Mouse (Mus musculus): ENCODE measurements around the gene Krtap9-1.
"Not testable (repeated sequence)": the region's sequence is repeated elsewhere in the genome, so short reads cannot be mapped to it uniquely, and the experiment has no call there.

The Krtap9-1 gene

DNA sequence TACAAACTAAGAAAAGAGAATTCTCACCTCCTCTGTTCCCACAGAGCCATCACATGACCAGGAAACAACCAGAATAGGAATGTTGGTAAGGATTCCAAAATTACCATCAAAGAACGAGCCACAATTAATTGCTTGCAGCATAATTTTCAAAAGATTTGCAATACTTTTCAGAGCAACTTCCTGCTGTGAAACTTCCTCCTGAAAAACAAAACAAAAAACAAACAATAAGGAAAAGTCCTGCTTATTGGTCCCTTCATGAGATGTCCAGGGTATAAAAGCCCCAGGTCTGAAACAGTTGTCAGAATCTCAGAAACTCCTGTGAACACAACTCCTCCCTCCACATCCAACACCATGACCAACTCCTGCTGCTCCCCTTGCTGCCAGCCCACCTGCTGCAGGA is at the start of gene Krtap9-1:
TSS of gene Krtap9-1 (plus strand) at position 301 of the 400 bp plus-strand sequence.
- DNase-seq (ENCODE audit: low spot score in 2 of 2): not testable (repeated sequence)

DNA sequence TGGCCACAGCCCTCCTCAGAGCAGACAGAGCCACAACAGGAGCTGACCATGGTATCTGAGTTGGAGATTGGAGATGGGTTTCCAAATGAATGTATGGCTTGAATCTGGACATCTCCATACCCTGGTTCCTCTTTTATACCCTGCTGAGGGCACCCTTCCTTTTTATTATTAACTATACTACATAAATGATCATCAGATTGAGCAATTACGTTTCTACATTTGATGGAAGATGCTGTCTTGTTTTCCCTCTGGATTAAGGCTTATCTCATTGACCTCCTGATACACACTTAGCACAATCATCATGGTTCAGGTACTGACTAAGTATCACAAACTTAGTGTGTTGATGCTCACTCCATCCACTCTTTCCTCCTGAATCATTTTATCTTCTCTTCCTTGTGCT is 35.2 kb upstream of the Krtap9-1 start, which contains the start of gene 2300003K06Rik:
TSS of gene 2300003K06Rik (minus strand) at position 101 of the 400 bp plus-strand sequence.
- DNase-seq (ENCODE audit: low spot score in 2 of 2): no peak

DNA sequence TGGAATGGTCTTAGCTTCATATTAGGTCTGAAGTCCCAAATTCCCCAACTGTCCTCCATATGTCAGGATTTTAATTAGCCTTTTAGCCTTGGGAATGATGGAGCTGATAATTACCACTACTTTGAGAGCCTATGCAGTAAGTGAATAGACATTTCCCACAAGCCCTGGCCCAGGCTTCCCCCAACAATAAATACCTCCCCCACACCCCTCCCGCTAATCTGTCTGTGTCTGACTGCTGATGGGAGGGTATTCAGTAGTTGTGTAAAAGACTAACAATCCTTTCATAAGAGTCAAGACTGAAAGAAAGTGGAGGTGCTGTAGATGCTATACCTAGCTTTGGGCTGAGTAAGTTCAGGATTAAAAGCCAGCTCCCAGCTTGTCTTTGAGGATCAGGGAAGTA is 31.0 kb upstream of the Krtap9-1 start:
- DNase-seq (ENCODE audit: low spot score in 2 of 2): no peak

DNA sequence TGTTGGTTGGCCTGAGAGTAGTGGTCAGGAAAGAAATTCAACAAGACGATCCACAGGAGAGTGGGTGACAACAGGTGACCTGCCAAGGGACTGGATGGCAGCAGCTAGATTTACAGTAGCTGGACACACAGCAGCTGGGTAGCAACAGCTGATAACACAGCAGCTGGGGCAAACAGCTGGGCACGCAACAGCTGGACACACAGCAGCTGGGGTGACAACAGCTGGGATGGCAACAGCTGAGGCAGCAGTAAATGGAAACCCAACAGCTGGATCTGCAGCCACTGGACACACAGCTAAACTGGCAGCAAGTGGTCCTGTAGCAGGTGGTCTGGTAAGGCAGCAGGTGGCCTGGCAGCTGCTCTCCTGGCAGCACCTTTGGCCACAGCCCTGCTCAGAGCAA is 26.4 kb upstream of the Krtap9-1 start:
- no peak for DNase-seq (ENCODE audit: low spot score in 2 of 2)

DNA sequence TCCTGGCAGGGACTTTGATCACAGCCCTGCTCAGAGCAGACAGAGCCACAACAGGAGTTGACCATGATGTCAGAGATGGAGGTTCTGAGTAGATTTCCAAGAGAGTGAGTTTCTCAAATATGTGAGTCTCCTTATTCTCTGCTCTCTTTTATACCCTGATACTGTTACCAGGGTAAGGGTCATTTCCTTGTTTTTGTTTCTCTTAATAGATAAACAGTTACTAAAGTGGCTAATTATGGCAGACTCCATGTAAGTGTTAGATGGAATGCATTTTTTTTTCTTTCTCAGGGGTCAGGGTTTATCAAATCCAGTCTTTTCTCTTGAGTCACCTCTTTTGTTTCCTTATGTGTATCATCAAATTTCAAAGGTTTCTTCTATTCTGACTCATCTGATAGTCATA is 21.7 kb upstream of the Krtap9-1 start, which contains the start of gene Krtap4-16:
TSS of gene Krtap4-16 (minus strand) at position 101 of the 400 bp plus-strand sequence.
- DNase-seq (ENCODE audit: low spot score in 2 of 2): no peak

DNA sequence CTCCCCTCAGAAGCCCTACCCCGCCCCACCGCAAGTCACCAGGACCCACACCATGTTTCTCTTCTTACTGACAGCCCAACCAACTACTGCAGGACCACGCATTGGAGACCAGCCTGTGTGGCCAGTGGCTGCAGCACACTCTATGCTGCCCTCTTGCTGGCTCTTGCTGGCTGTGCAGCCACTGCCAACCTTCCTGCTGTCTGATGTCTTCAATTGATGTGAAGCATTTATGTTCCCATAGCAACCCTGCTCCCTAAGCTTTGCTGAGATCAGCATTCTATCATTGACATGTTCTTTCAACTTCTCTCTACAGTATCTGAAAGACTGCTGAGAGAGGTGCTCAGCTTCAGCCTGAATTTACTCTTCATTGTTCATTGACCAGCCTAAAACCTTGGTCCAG is 19.1 kb upstream of the Krtap9-1 start:
- no peak for DNase-seq (ENCODE audit: low spot score in 2 of 2)

DNA sequence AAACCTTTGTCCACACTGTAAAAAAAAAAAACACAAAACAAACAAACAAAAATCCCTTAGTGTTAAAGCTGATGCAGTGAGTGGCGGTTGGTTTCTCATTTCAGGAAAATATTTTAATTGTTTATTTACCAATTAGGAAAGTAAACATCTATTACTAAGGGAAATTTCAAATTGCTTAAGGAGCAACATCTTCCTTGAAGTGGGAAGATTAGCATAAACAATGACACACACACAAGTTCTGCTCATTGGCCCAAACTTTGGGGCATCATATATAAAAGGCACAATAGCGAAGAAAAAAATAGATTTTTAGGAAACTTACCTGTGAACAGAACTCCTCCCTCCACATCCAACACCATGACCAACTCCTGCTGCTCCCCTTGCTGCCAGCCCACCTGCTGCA is 15.6 kb upstream of the Krtap9-1 start, which contains the start of gene Gm11568:
TSS of gene Gm11568 (plus strand) at position 301 of the 400 bp plus-strand sequence.
- DNase-seq (ENCODE audit: low spot score in 2 of 2): no peak

DNA sequence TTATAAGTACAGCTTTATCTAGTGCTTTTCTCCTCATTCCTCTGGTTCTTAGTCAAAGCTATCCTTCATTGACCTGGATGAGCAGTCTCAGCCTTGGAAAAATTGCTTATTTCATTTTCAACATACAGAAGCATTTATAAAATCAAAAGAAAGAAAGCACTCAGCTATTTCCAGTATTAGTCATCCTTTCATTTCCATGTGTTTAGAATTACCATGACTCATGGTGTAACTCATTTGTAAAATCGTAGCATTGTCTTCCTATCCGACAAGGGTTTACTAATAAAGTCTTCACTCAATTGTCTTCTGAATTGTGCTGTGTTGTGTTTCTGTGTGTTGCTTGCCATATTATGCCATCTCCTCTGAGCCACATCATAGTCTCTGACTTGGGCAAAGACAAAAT is 14.4 kb upstream of the Krtap9-1 start:
- DNase-seq (ENCODE audit: low spot score in 2 of 2): no peak

DNA sequence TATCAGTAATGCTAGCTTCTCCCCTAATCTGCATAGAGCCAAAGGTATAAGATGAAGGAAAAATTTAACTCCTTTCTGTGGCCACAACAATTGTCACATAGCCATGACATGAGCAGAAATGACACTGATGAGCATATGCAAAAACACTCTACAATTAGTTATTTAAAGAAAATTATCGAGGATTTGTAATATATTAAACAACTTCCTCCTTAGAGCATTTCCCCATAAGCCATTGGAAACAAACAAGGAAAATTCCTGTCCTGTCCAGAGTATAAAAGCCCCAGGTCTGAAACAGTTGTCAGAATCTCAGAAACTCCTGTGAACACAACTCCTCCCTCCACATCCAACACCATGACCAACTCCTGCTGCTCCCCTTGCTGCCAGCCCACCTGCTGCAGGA is 9.0 kb upstream of the Krtap9-1 start, which contains the start of gene Gm11559:
TSS of gene Gm11559 (plus strand) at position 301 of the 400 bp plus-strand sequence.
- not testable (repeated sequence) for DNase-seq (ENCODE audit: low spot score in 2 of 2)

DNA sequence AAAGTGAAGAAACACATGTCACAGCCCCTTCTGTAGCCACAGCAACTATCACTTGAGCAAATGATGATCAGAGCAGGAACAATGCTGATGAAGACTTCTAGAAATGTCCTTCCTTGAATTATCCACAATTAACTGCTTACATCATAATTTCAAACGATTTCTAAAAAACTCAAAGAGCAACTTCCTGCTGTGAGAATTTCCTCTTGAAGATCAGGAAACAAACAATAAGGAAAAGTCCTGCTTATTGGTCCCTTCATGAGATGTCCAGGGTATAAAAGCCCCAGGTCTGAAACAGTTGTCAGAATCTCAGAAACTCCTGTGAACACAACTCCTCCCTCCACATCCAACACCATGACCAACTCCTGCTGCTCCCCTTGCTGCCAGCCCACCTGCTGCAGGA is 5.7 kb downstream of the Krtap9-1 start, which contains the start of gene Gm11567:
TSS of gene Gm11567 (plus strand) at position 301 of the 400 bp plus-strand sequence.
- not testable (repeated sequence) for DNase-seq (ENCODE audit: low spot score in 2 of 2)

DNA sequence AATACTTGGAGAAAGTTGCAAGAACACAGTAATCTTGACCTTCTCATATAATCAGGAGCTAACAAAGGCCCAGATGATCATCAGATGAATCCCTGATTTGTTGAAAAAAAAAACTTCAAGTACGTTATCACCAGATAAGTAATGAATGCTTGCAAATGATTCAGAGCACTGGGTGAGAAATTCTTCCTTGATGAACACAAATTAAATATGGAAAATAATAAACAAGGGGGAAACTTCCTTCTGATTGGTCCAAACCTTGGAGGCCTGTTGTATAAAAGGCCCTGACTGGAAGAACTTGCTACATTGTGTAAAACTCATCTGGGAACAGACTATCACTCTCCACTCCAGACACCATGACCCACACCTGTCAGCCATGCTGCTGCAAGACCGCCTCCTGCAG is 34.4 kb downstream of the Krtap9-1 start, which contains the start of gene Krtap31-1:
TSS of gene Krtap31-1 (plus strand) at position 301 of the 400 bp plus-strand sequence.
- DNase-seq (ENCODE audit: low spot score in 2 of 2): no peak

DNA sequence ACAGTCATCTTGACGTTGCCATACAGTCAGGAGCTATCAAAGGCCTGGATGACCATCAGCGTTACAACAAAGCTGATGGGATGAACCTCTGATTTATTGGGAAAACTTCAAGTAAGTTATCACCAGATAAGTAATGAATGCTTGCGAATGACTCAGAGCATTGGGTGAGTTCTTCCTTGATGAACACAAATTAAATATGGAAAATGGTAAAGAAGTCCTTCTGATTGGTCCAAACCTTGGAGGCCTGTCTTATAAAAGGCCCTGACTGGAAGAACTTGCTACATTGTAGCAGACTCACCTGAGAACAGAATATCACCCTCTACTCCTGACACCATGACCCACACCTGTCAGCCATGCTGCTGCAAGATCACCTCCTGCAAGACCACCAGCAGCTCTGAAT is 41.3 kb downstream of the Krtap9-1 start, which contains the start of gene Gm11565:
TSS of gene Gm11565 (plus strand) at position 301 of the 400 bp plus-strand sequence.
- no peak for DNase-seq (ENCODE audit: low spot score in 2 of 2)

All from frontal cortex, postnatal 25 days (tissue).